Mouse (Mus musculus) thymus, adult 2 months (tissue): ENCODE data around the gene Pclo.

Source experiments
- CTCF ChIP-seq: fragments of 200-500 bp; IDR thresholded peaks from 2 replicates; pipeline ENCODE4 v1.5.1; 2012; ENCODE audit warnings: mild to moderate bottlenecking, control low read depth, low read length, moderate library complexity, borderline replicate concordance; ENCODE audit not compliant: control insufficient read depth, poor library complexity, insufficient read depth; ENCODE audit errors: extremely low read depth
- POLR2A ChIP-seq: fragments of 200-500 bp; IDR thresholded peaks from 2 replicates; pipeline ENCODE4 v1.6.1; 2012; ENCODE audit warnings: mild to moderate bottlenecking, low read length, control low read depth, moderate library complexity; ENCODE audit not compliant: control insufficient read depth, poor library complexity, insufficient read depth; ENCODE audit errors: extremely low read depth

DNA sequence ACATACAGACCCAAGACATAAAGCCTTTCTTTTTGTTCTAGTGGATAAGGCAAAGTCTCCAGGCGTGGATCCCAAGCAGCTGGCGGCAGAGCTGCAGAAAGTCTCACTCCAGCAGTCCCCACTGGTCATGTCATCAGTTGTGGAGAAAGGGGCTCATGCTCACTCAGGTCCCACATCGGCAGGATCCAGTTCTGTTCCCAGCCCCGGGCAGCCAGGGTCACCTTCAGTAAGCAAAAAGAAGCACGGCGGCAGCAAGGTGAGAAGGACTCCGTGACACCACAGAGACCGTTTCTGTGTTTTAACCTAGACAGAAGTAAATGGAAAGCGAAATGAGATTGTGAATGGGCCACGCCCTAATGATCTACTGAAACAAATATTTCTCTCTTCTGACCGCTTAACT is 252.0 kb downstream of the Pclo start:
- TF ChIP-seq POLR2A (no peak), CTCF (no peak)
